Mouse (Mus musculus) ES-E14 (cell line): ENCODE results near the gene Plbd2.

Experiments
- CHD2 ChIP-seq: IDR thresholded peaks from 2 replicates; pipeline ENCODE4 v1.6.1; 2014; ENCODE audit warnings: mild to moderate bottlenecking, low read depth, low read length, inconsistent platforms
- HCFC1 ChIP-seq: IDR thresholded peaks from 2 replicates; pipeline ENCODE4 v1.6.1; 2012; ENCODE audit warnings: low read length, inconsistent platforms, borderline replicate concordance; ENCODE audit not compliant: insufficient read depth
- MAFK ChIP-seq: IDR thresholded peaks from 2 replicates; pipeline ENCODE4 v1.6.1; 2014; ENCODE audit warnings: mild to moderate bottlenecking, low read depth, low read length, inconsistent platforms; ENCODE audit not compliant: insufficient read depth
- ZC3H11A ChIP-seq: IDR thresholded peaks from 2 replicates; pipeline ENCODE4 v1.6.1; 2012; ENCODE audit warnings: low read depth, mild to moderate bottlenecking, inconsistent platforms, low read length, borderline replicate concordance
- ZNF384 ChIP-seq: IDR thresholded peaks from 2 replicates; pipeline ENCODE4 v1.6.1; 2012; ENCODE audit warnings: low read depth, low read length, inconsistent platforms

GRCm38 (mm10) chr5:120515451-120515850, 12.0 kb upstream of the Plbd2 start:
- no peak for TF ChIP-seq MAFK
- TF ChIP-seq ZC3H11A, result no peak
- TF ChIP-seq ZNF384, result no peak
- TF ChIP-seq CHD2, result no peak
- TF ChIP-seq HCFC1, result no peak
